Mouse (Mus musculus): ENCODE results near the gene Ooep. TPM values are rescaled to one million over a fixed set of nuclear protein-coding genes. Genes with fewer than 3 reads are reported as not detected.

The Ooep gene
- polyA plus RNA-seq, 1 experiment from 2014 or later, result 0.47 TPM

- TF ChIP-seq CTCF (IDR thresholded peaks at IDR 0.05; ENCODE audit: low read depth), result no peak
- WGBS, result 2% methylated on average over 92 of the region's 93 CpGs
- Histone ChIP-seq H3K4me2 (replicated peaks; ENCODE audit: low read depth) (peak within 1 kb of the TSS; percentile 66), H3K27me3 (replicated peaks; ENCODE audit: control insufficient read depth, insufficient read depth, low read length) (peaks cover 40% of the 10 kb centered on the region), H3K27ac (ENCODE audit: low read depth, low read length) (no peak within 1 kb of the TSS), H3K9me3 (ENCODE audit: control insufficient read depth) (no peaks in the 10 kb centered on the region), H3K4me3 (ENCODE audit: low read depth, low read length) (peak within 1 kb of the TSS; percentile 41), H3K36me3 (ENCODE audit: control insufficient read depth, insufficient read depth) (no peaks in the 10 kb centered on the region), H3K4me1 (replicated peaks; ENCODE audit: control insufficient read depth, insufficient read depth, low read length) (no peaks in the 10 kb centered on the region; the same call in 1 of the 2 replicates), H3K9ac (ENCODE audit: low read depth, low read length) (no peak within 1 kb of the TSS)
- ATAC-seq, result peak; percentile 61
Measured at GRCm38 (mm10) chr9:78395630-78396351, 17.3 kb upstream of the Ooep start, which contains the start of gene Ddx43. Gene Ddx43, plus strand, starts transcription at chr9:78395777.

DNA sequence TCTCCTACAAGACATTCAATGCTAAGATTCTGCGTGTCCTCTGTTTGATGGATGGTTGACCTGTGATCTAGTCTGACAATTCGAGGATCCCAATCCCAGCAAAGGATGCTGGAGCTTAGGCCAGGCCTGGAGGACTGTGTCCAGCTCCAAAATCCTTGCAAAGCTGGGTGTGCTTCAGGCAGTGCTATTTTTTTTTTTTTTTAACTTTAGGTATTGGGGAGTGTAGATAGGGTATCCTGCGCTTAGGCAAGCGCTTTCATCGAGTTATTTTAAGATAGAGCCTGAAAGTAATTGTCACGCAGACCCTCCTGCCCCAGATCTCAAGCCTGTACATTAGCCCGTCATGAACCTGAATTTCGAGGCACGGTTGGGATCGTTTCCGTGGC is 16.7 kb upstream of the Ooep start:
- no peaks in the 10 kb centered on the region for H3K9me3 ChIP-seq (ENCODE audit: control insufficient read depth)
- no peaks in the 10 kb centered on the region for H3K36me3 ChIP-seq (ENCODE audit: control insufficient read depth, insufficient read depth)
- peak overlapping the region; percentile 41 for H3K4me3 ChIP-seq (ENCODE audit: low read depth, low read length)
- peak overlapping the region; percentile 66 for H3K4me2 ChIP-seq (replicated peaks; ENCODE audit: low read depth)
- peaks cover 40% of the 10 kb centered on the region for H3K27me3 ChIP-seq (replicated peaks; ENCODE audit: control insufficient read depth, insufficient read depth, low read length)
- no peaks in the 10 kb centered on the region; the same call in 1 of the 2 replicates for H3K4me1 ChIP-seq (replicated peaks; ENCODE audit: control insufficient read depth, insufficient read depth, low read length)
- no peak overlapping the region for H3K27ac ChIP-seq (ENCODE audit: low read depth, low read length)
- WGBS, result 28% methylated on average over 11 of the region's 11 CpGs
- no peak overlapping the region for H3K9ac ChIP-seq (ENCODE audit: low read depth, low read length)
- ATAC-seq, result no peak
- no peak for TF ChIP-seq CTCF (IDR thresholded peaks at IDR 0.05; ENCODE audit: low read depth)

DNA sequence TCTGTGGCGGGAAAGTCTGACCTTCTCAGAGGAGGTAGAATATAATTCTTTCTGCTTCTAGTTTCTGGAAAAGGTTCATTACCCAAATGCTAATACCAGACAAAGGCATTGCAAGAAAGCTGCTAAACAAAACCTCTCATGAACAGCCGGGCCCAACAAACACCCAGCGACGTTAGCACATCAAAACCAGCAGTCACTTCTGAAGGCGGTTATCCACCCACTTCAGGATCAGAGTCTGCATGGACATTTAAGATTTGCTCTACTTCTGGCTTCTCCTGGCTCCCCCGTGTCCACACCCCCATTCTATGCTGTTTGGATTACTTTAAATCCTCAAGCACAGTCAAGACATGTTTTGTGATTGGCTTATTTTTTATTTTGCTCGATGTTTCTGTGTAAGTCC is 16.1 kb upstream of the Ooep start:
- Histone ChIP-seq H3K9me3 (ENCODE audit: control insufficient read depth) (no peaks in the 10 kb centered on the region), H3K4me2 (replicated peaks; ENCODE audit: low read depth) (no peak overlapping the region), H3K27me3 (replicated peaks; ENCODE audit: control insufficient read depth, insufficient read depth, low read length) (peaks cover 40% of the 10 kb centered on the region), H3K27ac (ENCODE audit: low read depth, low read length) (no peak overlapping the region), H3K36me3 (ENCODE audit: control insufficient read depth, insufficient read depth) (no peaks in the 10 kb centered on the region), H3K4me3 (ENCODE audit: low read depth, low read length) (no peak overlapping the region), H3K9ac (ENCODE audit: low read depth, low read length) (no peak overlapping the region), H3K4me1 (replicated peaks; ENCODE audit: control insufficient read depth, insufficient read depth, low read length) (no peaks in the 10 kb centered on the region; the same call in 1 of the 2 replicates)
- TF ChIP-seq CTCF (IDR thresholded peaks at IDR 0.05; ENCODE audit: low read depth), result no peak
- 70% methylated on average over 7 of the region's 7 CpGs for WGBS
- ATAC-seq, result no peak

- no peaks in the 10 kb centered on the region; the same call in 1 of the 2 replicates for H3K4me1 ChIP-seq (replicated peaks; ENCODE audit: control insufficient read depth, insufficient read depth, low read length)
- no peak overlapping the region for H3K27ac ChIP-seq (ENCODE audit: low read depth, low read length)
- no peaks in the 10 kb centered on the region for H3K36me3 ChIP-seq (ENCODE audit: control insufficient read depth, insufficient read depth)
- no peak overlapping the region for H3K4me3 ChIP-seq (ENCODE audit: low read depth, low read length)
- no peaks in the 10 kb centered on the region for H3K9me3 ChIP-seq (ENCODE audit: control insufficient read depth)
- H3K4me2 ChIP-seq (replicated peaks; ENCODE audit: low read depth), result no peak overlapping the region
- H3K27me3 ChIP-seq (replicated peaks; ENCODE audit: control insufficient read depth, insufficient read depth, low read length), result peaks cover 40% of the 10 kb centered on the region
- TF ChIP-seq CTCF (IDR thresholded peaks at IDR 0.05; ENCODE audit: low read depth), result no peak
- no peak for ATAC-seq
- 84% methylated on average over 10 of the region's 10 CpGs for WGBS
- H3K9ac ChIP-seq (ENCODE audit: low read depth, low read length), result no peak overlapping the region
Measured at GRCm38 (mm10) chr9:78393741-78394140, 15.2 kb upstream of the Ooep start.

GRCm38 (mm10) chr9:78389981-78390380 is 11.5 kb upstream of the Ooep start:
- no peak; the same call in 1 of the 2 replicates for ATAC-seq
- no peak overlapping the region for H3K4me2 ChIP-seq (replicated peaks; ENCODE audit: low read depth)
- no peaks in the 10 kb centered on the region for H3K9me3 ChIP-seq (ENCODE audit: control insufficient read depth)
- no peak for TF ChIP-seq CTCF (IDR thresholded peaks at IDR 0.05; ENCODE audit: low read depth)
- no peak overlapping the region for H3K27ac ChIP-seq (ENCODE audit: low read depth, low read length)
- no peaks in the 10 kb centered on the region for H3K36me3 ChIP-seq (ENCODE audit: control insufficient read depth, insufficient read depth)
- 32% methylated on average over 5 of the region's 5 CpGs for WGBS
- H3K4me1 ChIP-seq (replicated peaks; ENCODE audit: control insufficient read depth, insufficient read depth, low read length), result no peaks in the 10 kb centered on the region
- H3K9ac ChIP-seq (ENCODE audit: low read depth, low read length), result no peak overlapping the region
- H3K27me3 ChIP-seq (replicated peaks; ENCODE audit: control insufficient read depth, insufficient read depth, low read length), result peaks cover 19% of the 10 kb centered on the region
- no peak overlapping the region for H3K4me3 ChIP-seq (ENCODE audit: low read depth, low read length)

- WGBS, result 84% methylated on average over 7 of the region's 7 CpGs
- H3K4me3 ChIP-seq (ENCODE audit: low read depth, low read length), result no peak overlapping the region
Measured at GRCm38 (mm10) chr9:78386947-78387346, 8.4 kb upstream of the Ooep start.

More at GRCm38 (mm10) chr9:78386947-78387346, 8.4 kb upstream of the Ooep start:
- no peak for TF ChIP-seq CTCF (IDR thresholded peaks at IDR 0.05; ENCODE audit: low read depth)
- H3K27me3 ChIP-seq (replicated peaks; ENCODE audit: control insufficient read depth, insufficient read depth, low read length), result no peaks in the 10 kb centered on the region
- no peaks in the 10 kb centered on the region for H3K4me1 ChIP-seq (replicated peaks; ENCODE audit: control insufficient read depth, insufficient read depth, low read length)
- ATAC-seq, result no peak
- no peak overlapping the region for H3K27ac ChIP-seq (ENCODE audit: low read depth, low read length)
- H3K36me3 ChIP-seq (ENCODE audit: control insufficient read depth, insufficient read depth), result no peaks in the 10 kb centered on the region
- no peak overlapping the region for H3K9ac ChIP-seq (ENCODE audit: low read depth, low read length)
- no peak overlapping the region for H3K4me2 ChIP-seq (replicated peaks; ENCODE audit: low read depth)
- no peaks in the 10 kb centered on the region for H3K9me3 ChIP-seq (ENCODE audit: control insufficient read depth)

Measured in intestine, postnatal 0 days (tissue).